Mouse (Mus musculus): Measurements from ENCODE around the gene Nexn.

Gene Nexn

GRCm38 (mm10) chr3:152193635-152194097, 72.5 kb downstream of the Nexn start:
- peak; percentile 78 for DNase-seq (ENCODE audit: low spot score)

- no peak for DNase-seq (ENCODE audit: low spot score)
These were observed 73.0 kb downstream of the Nexn start for GRCm38 (mm10) chr3:152193177-152193576.

GRCm38 (mm10) chr3:152192238-152192931, 73.8 kb downstream of the Nexn start:
- no peak for DNase-seq (ENCODE audit: low spot score)

GRCm38 (mm10) chr3:152191791-152192237, 74.3 kb downstream of the Nexn start:
- no peak for DNase-seq (ENCODE audit: low spot score)

GRCm38 (mm10) chr3:152190679-152191477, 75.3 kb downstream of the Nexn start:
- DNase-seq (ENCODE audit: low spot score), result no peak

GRCm38 (mm10) chr3:152189306-152189705, 76.8 kb downstream of the Nexn start:
- DNase-seq (ENCODE audit: low spot score), result no peak
